Comparison of ENCODE assay signal across 26 mouse cellular contexts in genomic region chr6:65783670-65784069, GRCm38 (mm10).
"Had no signal": no experiment of that assay in that cellular context is flagged by ENCODE, and none has a peak within 500 bp of the region (broad histone marks: within the 10 kb centered on the region; RNA-seq: fewer than 3 reads in every experiment).

No protein-coding gene starts in this region.

- H3K27me3 ChIP-seq: heart, embryonic 12.5 days; hindbrain, embryonic 12.5 days; intestine, embryonic 15.5 days; limb, embryonic 12.5 days had no signal

- H3K4me3 ChIP-seq: gastrocnemius, adult 2 months; heart, embryonic 10.5 days; heart, embryonic 12.5 days; hindbrain, embryonic 10.5 days; hindbrain, embryonic 12.5 days; intestine, embryonic 15.5 days; layer of hippocampus, adult 2 months; left cerebral cortex, adult 2 months; limb, embryonic 10.5 days; limb, embryonic 12.5 days had no signal

- ATAC-seq: hindbrain, embryonic 16.5 days; inflammation-experienced regulatory T-cells, adult 6 months; intestine, embryonic 15.5 days; intestine, postnatal 0 days had no signal

- H3K9ac ChIP-seq: heart, embryonic 12.5 days; hindbrain, embryonic 12.5 days; hindbrain, embryonic 14.5 days; intestine, embryonic 15.5 days; limb, embryonic 12.5 days had no signal

- H3K27ac ChIP-seq: gastrocnemius, adult 2 months; heart, embryonic 10.5 days; hindbrain, embryonic 10.5 days; hindbrain, embryonic 12.5 days; hindbrain, embryonic 14.5 days; intestine, embryonic 15.5 days; layer of hippocampus, adult 2 months; left cerebral cortex, adult 2 months; limb, embryonic 10.5 days; limb, embryonic 12.5 days had no signal

- H3K4me2 ChIP-seq: heart, embryonic 12.5 days; hindbrain, embryonic 12.5 days; hindbrain, embryonic 14.5 days; intestine, embryonic 15.5 days; limb, embryonic 12.5 days; liver, embryonic 11.5 days had no signal

- H3K9me3 ChIP-seq: heart, embryonic 10.5 days; heart, embryonic 12.5 days; hindbrain, embryonic 10.5 days; hindbrain, embryonic 12.5 days; intestine, embryonic 15.5 days; limb, embryonic 10.5 days; limb, embryonic 12.5 days had no signal

- H3K36me3 ChIP-seq: heart, embryonic 10.5 days; heart, embryonic 12.5 days; hindbrain, embryonic 10.5 days; hindbrain, embryonic 12.5 days; intestine, embryonic 15.5 days; limb, embryonic 10.5 days; limb, embryonic 12.5 days had no signal

- DNase-seq: gastrocnemius, adult 2 months; gastrocnemius, postnatal 10 days; gastrocnemius, postnatal 25 days; heart, adult 18-20 months; heart, postnatal 10 days; heart, postnatal 4 days; kidney, adult 18-20 months; kidney, adult 8-10 months; kidney, postnatal 10 days; kidney, postnatal 25 days; kidney, postnatal 4 days; liver had no signal
